Mouse (Mus musculus): ENCODE data around the gene Agpat3.

The Agpat3 gene

DNA sequence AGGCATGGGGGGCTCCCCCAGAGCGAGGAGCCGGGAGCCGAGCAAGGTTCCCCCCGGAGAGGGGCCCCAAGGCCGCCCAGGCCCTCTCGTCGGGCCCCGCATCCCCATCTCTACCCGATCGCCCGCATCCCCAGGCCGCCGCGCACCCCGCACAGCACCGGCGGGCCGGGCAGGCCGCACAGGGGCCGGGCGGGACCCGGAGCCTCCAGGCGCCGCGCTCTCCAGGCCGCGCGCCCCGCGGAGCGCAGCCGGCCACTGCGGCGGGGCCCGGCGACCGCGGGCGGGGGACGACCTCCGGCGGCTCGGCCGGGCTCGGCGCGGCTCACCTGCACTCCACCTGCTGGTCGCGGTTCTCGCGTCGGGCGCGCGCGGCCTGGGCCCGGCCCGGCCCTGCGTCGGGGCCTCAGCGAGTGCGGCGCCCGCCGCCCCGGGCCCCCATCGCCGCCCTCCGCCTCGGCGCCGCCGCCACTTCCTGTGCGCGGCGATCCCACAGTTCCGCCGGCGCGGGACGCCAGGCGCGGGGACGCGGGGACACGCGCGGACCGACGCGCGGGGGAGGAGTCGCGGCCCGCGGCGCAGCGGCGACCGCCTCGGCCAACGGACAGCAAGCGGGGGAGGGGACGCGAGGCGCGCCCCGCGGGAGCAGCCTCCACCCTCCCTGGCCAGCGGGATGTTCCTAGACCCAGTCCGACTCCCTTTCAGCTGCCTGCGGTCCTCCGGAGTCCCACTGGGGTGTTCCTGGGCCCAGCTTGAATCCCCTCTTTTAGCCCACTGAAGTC lies at the start of gene Agpat3:
Agpat3 (minus strand) TSS at position 603 of the 779 bp plus-strand sequence.
- DNase-seq (ENCODE audit: low read depth, low spot score), result peak; percentile 52

DNA sequence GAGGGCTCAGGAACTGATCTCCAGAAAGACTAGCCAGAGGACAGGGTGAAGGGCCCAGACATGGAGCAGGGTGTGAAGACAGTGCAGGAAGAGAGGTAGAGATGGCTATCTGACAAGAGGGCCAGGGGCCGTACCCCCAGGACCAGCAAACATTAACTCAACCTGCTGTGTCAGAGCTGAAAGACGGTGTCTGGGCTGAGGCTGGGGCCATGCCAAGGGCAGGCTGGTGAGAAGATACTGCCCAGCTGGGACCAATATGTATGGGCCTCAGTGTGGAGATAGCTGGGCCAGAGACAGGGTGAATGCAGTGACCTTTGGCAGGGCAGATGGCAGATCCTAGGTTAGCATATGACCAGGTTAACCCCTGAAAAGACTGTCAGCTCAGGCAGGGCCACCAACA lies 48.8 kb upstream of the Agpat3 start:
- no peak for DNase-seq (ENCODE audit: low read depth, low spot score)

DNA sequence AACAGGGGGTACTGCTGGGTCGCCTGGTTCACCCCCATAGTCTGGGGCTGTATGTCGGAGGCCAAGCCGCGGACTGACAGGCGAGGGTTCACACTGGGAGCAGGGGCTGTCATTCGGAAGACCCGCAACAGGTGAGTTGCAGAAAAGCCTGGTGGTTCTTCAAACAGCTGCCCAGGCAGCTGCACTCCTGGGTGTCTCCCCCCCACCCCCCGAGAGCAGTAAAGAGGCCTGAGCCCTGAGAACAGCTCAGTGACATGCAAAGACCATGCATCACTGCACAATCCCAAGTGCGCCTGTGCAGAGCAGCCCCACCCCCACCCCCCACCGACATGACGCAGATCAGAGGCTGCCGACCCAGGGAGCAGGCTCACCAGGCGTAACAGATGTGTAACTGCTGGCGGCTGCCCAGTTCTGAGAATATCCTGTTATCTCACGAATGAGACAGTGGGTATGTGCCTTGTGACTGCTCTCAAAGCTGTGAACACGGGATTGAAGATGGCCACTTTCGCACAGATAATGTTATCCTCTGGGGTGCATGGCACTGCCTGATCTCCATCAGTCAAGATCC lies 46.9 kb upstream of the Agpat3 start:
- DNase-seq (ENCODE audit: low read depth, low spot score), result peak; percentile 66

DNA sequence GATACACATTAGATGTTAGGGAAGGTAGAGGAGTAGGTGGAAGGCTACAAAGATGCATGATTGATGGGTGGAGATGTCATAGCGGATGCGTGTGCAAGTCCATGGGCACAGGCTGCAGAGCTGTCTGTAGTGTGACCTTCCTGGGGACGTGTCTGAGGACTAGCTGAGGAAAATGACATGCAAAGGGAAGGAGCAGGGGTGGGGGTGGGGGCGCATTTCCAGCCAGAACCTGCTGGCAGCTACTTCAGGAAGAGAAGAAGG lies 44.3 kb upstream of the Agpat3 start:
- no peak for DNase-seq (ENCODE audit: low read depth, low spot score)

DNA sequence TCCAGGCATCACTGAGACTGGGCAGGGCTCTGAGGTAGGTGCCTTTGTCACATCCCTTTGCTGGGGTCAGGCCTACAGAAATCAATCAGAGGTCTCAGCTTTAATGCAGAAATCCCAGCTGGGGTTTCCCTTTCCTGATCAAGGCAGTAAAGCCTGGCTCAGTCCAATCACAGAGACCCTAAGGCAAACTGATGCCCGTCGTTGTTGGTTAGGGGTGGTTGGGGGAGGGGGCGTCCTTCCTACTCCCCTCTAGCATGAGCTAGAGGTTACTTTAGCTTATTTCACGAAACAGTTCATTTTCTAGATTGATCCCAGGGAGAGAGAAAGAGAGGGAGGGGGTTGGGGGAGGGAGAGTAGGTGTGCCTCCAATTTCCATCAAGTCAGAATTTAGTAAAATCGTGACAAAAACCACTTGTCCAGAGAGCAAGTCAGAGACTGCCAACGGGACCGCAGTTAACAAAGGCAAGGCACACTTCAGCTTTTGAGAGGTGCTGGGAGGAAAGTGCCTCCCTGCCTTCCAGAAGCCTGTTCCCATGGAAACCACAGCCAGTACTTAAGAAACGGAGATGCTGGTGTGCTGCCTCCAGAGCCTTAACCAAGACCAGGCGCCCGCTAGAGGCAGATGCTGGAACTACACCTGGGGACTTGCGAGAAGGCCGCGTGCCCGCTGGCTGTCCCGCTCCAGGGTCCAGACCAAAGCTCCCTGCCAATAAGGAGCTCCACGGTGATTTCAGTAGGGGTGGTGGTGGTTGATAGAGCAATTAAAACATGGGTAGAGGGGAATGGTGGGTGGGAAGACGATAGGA lies 43.7 kb upstream of the Agpat3 start:
- DNase-seq (ENCODE audit: low read depth, low spot score), result peak; percentile 97

DNA sequence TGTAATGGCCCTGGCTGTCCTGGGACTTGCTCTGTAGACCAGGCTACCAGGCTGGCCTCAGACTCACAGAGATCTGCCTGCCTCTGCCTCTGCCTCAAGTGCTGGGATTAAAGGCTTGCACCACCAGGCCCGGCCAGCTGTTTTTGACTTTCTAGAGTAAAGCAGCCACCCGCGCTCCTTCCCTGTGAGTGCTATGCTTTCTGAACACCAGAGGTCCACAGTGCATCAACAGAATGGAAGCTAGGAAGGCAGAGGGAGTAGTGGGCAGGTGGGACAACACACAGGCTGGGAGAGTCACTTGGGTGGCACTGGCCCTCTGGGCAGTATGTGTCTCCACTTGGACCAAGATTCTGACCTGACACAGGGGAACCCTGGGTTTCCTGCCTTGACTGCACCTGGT lies 43.1 kb upstream of the Agpat3 start:
- DNase-seq (ENCODE audit: low read depth, low spot score), result no peak

DNA sequence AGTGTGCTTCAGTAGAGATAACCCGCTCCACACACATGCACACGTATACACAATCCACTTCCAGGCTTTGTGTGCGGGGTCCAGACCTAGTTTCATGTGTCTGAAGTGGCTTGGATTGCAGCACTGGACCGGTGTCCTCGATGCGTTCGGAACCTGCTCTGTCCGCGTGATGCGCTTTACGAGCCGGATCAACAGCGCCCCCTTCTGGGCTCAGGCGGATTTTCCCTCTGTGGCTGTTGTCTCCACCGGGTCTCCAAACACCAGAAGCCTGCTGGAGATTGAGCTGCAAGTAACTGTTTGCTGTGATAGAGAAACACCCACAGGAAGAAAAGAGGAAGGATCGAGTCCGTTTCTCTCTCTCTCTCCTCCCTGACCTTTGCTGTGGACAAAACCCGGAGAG lies 39.8 kb upstream of the Agpat3 start:
- DNase-seq (ENCODE audit: low read depth, low spot score), result peak; percentile 80

DNA sequence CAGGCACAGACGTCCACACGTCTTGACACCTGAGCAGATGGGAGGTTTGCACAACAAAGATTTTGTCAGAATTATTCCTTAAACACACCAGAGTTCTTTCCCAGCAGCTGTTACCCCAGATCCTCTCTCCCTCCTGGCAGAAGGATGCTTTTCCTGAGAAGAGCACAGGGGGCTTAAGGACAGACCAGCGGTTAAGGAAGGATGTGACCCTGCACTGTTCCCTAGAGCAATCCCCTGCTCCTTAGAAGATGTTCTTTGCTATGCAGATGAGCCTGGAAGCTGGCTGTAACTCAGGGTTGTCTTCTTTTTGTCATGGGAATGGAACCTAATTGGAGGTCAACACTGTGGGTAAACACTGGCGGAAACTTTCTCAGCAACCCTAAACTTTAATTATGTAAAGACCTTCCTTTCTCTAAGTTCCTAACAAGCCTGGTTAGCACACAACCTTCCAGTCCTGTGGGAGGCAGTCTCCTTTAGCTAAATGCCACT lies 38.7 kb upstream of the Agpat3 start:
- DNase-seq (ENCODE audit: low read depth, low spot score), result peak; percentile 86

DNA sequence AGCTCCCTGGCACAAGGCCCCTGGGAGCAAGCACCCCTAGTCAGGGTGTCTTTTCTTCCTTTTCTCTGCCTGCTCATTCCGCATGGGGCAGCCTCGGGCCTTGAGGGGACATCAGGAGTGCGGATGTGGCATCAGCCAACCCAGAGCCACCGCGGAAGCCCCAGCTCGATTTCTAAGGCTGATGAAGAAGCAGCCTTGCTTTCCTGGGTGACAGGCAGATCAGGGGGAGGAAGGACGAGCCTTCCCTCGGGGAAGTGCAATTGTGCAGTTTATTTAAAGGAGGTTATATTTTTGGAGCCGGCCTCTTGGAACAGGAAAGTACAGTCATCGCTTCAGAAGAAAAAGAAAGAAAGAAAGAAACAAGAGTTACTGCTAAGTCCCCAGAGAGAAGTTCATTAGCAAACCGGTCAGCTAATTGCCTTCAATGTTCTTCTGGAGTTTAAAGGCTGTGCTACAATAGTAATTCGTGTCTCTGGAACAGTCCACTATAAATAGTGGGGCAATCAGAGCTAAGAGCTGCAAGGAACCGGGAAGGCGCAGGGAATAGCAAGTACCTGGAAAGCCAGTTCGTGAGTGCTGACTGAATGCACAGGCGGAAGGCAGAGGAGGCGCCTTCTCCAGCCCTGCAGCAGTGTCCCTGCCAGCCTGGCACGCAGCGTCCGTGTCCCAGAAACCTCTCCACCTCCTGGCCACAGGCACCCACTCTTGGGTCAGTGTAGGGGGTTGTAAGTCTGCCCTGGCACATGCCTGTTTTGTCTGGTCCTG lies 36.1 kb upstream of the Agpat3 start:
- DNase-seq (ENCODE audit: low read depth, low spot score), result no peak

DNA sequence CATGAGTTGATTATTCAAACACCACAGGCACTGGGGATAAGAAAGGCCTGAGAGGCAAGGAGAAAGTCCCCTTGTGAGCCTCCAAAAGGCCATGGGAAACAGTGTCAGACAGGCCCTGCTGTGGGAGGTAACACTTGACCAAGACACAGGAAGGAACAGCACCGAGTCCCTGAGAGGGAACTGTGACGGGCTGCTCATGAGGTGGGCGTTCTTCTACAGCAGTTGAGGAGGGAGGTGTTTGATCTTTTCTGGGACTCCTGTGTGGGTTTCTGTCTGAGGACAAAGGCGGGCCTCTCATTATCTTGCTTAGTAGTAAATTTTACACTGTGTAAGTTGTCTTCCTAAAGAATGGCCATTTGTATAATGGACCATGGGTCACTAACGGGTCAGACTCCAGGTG lies 33.2 kb upstream of the Agpat3 start:
- no peak for DNase-seq (ENCODE audit: low read depth, low spot score)

DNA sequence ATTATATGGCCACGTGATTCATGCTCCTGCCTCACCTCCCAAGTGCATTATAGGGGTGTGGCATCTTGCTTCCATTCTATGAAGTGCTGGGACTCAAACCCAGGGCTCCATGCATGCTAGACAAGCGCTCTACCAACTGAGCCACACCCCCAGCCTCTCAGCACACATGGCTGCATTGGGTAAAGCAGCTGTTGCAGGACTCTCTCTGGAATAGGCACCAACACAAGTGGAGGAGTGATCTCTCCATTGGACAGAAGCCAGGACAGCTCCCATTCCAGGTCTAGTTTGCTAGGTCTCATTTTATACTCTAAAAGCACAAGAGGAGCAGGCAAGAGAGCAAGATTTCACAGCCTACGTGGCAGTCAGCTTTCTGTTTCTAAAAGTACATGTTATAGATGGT lies 31.3 kb upstream of the Agpat3 start:
- no peak for DNase-seq (ENCODE audit: low read depth, low spot score)

DNA sequence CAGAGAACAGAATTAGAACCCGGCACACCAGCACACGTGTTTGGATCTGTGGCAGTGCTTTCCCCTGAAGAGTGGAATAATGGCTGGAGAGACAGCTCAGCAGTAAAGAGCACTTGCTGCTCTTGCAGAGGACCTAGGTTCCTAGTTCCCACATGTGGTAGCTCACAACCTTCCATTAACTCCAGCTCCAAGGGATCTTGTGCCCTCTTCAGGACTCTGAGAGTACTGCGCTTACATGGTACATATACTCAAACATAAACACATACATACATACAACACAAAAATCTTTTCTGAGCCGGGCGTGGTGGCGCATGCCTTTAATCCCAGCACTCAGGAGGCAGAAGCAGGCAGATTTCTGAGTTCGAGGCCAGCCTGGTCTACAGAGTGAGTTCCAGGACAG lies 26.2 kb upstream of the Agpat3 start:
- DNase-seq (ENCODE audit: low read depth, low spot score), result peak; percentile 83

DNA sequence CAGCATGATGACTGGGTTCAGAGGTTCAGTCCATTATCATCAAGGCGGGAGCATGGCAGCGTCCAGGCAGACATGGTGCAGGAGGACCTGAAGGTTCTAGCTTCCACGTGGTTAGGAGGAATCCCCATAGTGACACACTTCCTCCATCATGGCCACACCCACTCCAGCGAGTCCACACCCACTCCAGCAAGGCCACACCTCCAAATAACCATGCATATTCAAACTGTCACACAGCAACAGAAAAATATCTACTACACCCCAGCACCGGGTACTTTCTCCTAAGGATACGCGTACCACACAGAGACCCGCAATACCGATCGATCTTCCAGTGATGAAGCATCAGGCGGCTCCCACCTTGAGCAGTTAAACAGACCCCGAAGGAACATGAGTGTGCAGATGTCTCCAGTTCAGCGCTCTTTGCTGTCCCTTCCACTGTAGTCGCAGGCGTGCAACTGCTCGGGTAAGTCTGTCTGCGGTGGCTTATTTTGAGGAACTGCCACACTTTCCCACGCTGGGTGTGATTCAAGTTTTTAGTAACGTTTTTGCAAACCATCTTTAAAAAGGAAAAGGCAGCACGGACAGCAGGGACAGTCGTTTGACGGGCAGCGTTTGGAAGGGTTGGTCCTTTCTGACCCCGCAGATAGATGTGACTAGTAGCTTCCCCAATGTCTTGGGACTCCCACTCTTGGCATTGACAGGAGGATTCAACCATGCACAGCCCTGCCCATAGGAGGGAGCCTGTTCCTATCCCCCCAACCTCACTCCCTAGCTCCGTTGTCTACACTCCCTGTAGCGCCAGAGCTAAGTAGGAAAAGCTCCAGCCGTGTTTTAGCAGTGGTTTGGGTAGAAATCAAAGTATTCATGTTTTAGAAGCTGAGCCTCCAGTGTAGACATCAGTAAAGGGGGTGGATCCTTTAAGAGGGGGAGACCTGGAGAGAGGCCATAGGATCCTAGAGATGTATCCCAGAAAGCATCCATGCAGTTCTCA lies 20.7 kb upstream of the Agpat3 start:
- DNase-seq (ENCODE audit: low read depth, low spot score), result peak; percentile 69

DNA sequence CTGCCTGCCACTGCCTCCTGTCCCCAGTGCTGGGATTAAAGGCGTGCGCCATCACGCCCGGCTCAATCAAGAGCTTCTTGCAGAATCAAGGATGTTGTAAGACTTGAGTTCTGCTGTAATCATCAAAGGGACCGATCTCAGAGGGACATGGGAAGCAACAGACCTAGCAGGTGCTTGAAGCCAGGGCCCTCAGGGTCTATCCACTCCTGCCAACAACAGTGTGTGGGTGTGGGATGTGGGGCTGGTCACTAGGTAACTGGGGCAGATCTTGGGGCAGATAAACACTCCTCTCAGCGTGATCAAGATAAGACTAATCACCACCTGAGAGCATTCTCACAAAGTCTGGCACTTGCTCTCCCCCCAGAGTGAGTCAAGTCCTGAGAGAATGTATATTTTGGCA lies 19.5 kb upstream of the Agpat3 start:
- DNase-seq (ENCODE audit: low read depth, low spot score), result no peak

DNA sequence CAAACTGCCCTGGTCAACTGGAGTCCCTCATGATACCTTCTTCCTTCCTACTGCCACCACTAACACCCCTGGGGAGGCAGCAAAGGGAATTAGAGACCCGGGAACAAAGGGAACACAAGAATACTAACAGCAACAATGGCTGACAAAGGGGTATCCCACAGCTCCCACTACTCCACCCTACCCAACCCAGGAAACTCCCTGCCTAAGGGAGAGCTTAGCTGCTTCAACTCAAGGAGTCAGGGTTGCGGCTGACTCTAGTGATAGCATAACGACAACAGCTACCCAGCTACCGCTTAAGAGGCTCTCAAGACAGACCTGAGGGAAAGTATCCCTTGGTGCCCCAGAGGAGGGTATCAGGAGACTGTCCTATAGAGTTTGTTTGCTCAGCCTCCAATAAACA lies 15.3 kb upstream of the Agpat3 start:
- peak; percentile 68 for DNase-seq (ENCODE audit: low read depth, low spot score)

DNA sequence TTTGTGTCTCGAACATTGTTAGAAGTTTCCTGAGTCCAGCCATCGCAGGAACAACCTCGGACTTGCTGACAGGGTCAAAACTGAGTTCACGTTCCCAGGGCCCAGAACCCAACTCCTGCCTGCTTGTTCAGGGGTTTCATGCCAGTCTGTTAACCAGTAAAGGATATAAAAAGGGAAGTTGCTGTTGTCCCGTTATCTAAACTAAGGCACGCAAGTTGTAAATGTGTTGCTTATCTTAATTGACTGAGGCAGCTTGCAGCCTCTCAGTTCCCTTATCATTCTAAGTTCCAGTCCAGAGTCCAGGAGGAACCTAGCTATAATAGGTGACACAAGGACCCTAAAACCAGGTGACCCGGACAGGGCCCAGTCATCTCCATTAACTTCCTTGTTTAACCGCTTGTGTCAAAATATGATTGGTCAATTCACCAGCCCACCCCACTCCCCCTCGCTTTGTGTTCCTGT lies 14.6 kb upstream of the Agpat3 start:
- no peak for DNase-seq (ENCODE audit: low read depth, low spot score)

DNA sequence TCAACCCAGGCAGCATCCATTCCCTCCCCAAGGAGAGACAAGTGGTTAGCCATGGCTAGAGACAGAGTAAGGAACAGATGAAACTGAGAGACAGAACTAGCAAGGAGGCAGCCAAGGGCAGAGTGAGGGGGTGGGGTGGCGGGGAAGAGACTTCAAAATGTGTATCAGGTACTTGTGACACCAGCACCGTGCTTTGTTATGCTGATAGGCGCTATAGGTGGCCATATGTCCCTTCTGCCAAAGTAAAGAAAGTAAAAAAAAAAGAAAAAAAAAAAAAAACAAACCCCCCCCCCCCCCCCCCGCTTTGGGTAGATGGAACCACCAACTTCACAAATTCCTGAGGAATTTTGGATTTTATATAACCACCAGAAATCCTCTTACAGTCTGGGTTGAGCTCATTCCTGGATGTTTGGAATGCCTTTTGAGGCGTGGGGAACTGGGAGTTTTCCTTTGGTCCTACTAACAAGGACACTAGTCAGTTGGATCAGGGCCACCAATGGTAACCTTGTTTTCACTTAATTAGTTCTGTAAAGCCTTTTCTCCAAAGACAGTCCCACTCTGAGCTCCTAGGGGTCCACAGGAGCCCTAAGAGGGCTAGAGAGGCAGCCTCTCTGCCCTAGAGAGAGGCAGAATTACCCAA lies 14.0 kb upstream of the Agpat3 start:
- peak; percentile 81 for DNase-seq (ENCODE audit: low read depth, low spot score)

DNA sequence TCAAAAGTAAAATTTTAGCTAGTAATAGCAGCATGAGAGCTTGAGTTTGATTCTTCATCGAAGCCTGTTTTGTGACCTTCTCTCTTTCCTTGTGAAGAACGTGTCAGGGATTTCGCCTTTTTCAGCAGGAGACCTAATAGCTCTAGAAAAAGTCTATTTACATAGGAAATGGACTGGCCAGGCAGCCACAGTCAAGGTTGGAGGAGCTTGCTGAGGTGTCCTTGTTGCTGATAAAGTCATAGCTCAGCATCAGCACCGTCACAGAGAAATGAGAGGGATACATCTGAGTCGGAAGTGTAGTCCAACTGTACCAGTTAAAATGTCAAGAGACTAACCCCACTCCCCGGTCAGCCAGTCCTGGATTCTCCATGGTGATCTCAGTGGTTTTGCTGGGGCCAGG lies 13.3 kb upstream of the Agpat3 start:
- peak; percentile 25 for DNase-seq (ENCODE audit: low read depth, low spot score)

DNA sequence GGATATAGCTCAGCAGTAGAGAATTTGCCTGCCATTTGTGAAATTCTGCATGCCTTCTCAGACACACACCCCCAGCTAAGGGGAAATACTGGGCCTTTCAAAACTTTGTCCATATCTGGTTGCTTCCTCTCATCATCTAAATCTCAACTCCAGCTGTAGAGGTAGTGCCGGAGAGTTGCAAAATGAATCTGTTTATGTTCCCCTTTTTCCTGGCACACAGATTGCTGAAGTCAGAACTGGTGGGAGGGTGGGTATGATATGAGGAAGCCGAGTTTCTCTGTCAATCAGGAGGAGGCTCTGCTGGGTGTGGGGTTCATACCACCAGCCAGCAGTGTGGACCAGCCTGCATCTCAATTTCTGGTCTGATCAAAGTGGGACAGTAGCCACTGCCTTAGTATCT lies 11.8 kb upstream of the Agpat3 start:
- DNase-seq (ENCODE audit: low read depth, low spot score), result no peak

DNA sequence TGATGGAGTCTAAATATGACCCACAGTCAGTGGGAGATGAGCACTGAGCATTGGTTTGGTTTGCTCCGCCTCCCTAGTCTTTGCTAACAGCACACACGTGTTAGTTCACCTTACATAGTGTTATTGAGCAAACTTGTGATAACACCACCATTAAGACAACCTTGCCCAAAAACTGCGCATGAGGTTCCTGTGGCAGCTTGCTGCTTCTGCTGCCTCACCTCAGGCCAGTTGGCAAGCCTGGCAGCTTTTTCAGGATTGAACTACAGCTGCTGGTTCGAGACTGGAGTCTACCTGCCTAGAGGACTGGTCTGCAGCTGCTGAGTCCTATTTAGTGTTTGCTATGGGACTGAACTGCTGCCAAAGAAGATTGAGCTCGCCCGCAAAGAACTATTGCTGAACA lies 11.1 kb upstream of the Agpat3 start:
- no peak for DNase-seq (ENCODE audit: low read depth, low spot score)

Data from ZHBTc4 (cell line).